Mouse (Mus musculus) adrenal gland, adult 18-20 months (tissue): ENCODE measurements at regions not wholly inside any gene's neighbourhood (a gene's known extent, or its start where the extent isn't known, plus 50 kb on each side); places are given as distances from the start of the nearest gene placed in this dataset.

Experiments
- DNase-seq, 2 experiments: peaks; one replicate each; pipeline ENCODE4 v3.0.0; 2021 to 2022; ENCODE audit warnings: low spot score in 2 of 2

GRCm38 (mm10) chr1:137332108-137332769 lies 372.0 kb upstream of the Nr5a2 start:
- no peak for DNase-seq

GRCm38 (mm10) chr1:137331746-137332107 lies 371.5 kb upstream of the Nr5a2 start:
- DNase-seq: no peak

DNA sequence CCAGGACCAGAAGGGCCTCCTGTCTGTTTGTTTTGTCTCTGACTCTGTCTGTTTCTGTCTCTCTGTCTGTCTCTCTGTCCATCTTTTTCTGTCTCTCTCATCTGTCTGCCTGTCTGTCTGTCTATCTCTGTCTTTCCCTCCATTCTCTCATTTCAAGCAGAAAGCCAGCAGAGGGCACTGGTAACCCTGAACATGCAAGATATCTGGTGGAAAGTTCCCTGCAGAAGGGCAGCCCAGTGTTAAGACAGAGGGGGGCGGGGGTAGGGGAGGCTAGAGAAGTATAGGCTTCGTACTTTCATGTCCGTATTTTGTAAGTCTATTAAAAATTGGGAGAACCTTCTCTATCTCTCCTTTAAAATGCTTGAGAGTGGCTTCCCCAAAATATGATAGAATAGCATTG lies 370.4 kb upstream of the Nr5a2 start:
- DNase-seq: peak in 1 of 2 experiments; percentile 18

DNA sequence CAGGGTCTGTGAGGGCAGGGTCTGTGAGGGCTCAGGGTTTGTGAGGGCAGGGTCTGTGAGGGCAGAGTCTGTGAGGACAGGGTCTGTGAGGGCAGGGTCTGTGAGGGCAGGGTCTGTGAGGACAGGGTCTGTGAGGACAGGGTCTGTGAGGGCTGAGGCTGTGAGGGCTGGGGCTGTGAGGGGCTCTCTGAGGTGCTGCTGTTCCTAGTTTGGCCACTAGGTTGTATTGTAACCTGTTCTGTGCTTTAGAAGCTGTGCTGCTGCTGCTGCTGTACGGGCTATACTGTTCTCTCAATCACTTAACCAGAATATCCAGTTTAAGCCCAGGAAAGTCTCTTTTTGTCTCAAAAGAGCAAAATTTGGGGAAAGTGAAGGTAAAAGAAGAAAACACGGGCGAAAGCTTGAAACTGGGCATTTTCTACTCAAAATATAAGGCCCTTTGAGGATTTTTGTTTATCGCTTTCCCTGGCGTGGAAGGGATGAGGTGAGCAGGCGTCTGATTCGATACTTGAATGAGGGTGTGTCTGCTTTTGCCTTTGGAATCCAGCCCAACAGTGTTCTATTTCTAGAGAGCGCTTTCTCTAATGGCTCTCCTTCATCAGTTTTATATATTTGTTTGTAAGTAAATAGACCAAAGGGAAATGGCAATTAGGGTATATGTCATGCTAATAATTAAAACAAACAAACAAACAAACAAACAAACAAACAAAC lies 363.8 kb upstream of the Nr5a2 start:
- no peak for DNase-seq

- DNase-seq: no peak
These were observed 362.9 kb upstream of the Nr5a2 start for GRCm38 (mm10) chr1:137323035-137323680.

DNA sequence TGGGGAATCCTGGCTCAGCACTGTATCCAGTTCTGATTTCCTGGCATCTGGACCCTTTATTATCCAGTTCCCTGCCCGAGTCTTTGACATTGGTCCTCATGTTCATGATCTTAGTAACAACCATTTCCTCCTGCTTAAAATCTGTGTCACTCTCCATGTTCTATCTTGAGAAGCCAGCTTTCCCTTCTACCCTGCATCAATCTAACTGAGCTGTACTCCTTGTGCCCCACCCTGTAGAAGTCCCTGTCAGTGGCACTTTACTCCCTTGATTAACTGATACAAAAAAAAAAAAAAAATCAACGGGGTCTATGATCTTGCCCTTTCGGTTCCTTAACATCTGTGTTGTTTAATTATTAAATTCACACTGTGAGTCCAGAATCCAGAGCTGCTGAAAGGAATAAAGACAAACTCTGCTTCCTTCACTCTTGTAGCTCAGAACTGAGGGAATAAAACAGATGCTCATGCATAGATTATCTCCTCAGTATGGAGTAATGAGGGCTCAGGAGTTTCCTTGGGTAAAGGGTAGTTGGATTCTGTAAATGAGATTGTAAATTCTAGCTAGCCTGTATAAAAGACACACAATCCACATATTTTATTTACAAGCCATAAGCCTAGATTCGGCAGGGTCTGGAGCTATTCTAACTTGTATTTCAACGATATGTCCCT lies 342.6 kb upstream of the Nr5a2 start:
- no peak for DNase-seq

GRCm38 (mm10) chr1:137297780-137298569 lies 337.7 kb upstream of the Nr5a2 start:
- no peak for DNase-seq

DNA sequence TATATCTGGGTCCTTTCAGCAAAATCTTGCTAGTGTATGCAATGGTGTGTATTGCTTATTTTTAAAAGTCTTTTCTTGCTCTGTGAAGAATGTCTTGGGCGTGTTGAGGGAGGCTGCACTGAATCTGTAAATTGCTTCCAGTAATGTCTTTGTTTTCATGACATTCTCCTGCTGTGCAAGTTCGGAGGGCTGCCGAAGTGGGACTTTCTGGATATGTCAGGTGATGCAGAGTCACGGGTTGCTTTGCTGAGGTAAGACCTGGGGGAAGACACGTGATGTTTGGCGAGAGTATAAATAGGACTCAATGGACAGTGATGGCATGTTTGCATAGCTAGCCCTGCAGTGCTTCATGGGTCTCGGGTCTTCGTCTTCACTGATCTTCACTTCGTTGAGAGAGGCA lies 329.2 kb upstream of the Nr5a2 start:
- no peak for DNase-seq

- DNase-seq: no peak
These were observed 323.0 kb upstream of the Nr5a2 start for GRCm38 (mm10) chr1:137283291-137283690.

DNA sequence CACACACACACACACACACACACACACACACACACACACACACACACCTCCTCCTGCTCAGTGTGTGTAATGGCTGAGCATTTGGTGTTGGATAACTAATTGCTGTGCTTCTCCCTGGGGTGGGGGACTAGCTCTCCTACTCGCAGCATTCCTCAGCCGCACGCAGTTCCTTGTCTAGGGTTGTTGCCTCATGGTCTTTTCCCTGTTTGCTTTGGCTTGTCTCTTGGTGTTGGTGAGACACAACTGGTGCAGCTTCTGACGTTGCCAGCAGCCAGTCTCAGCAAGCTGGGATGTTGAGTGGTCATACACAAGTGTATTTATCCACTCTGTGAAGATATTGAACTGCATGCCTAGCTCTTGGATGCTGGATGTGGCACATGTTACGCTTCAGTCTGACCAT lies 322.2 kb upstream of the Nr5a2 start:
- no peak for DNase-seq

- DNase-seq: no peak
These were observed 320.4 kb upstream of the Nr5a2 start for GRCm38 (mm10) chr1:137280391-137281386.

GRCm38 (mm10) chr1:137279981-137280380 lies 319.7 kb upstream of the Nr5a2 start:
- DNase-seq: no peak

- DNase-seq: no peak
These were observed 310.7 kb upstream of the Nr5a2 start for GRCm38 (mm10) chr1:137270659-137271612.

GRCm38 (mm10) chr1:137262806-137263370 lies 302.6 kb upstream of the Nr5a2 start:
- DNase-seq: no peak

GRCm38 (mm10) chr1:137262121-137262525 lies 301.9 kb upstream of the Nr5a2 start:
- DNase-seq: no peak

- DNase-seq: no peak
These were observed 296.0 kb upstream of the Nr5a2 start for GRCm38 (mm10) chr1:137256294-137256693.

- DNase-seq: no peak
These were observed 294.8 kb upstream of the Nr5a2 start for GRCm38 (mm10) chr1:137255041-137255440.

- no peak for DNase-seq
These were observed 294.4 kb upstream of the Nr5a2 start for GRCm38 (mm10) chr1:137254634-137255033.
